Mouse (Mus musculus): ENCODE measurements around the gene Mrpl38. TPM values are rescaled to one million over a fixed set of nuclear protein-coding genes. Genes with fewer than 3 reads are reported as not detected.
"Not testable (repeated sequence)": the region's sequence is repeated elsewhere in the genome, so short reads cannot be mapped to it uniquely, and the experiment has no call there.

The Mrpl38 gene
- total RNA-seq, 1 experiment from 2014 or later, result 17.8 TPM

DNA sequence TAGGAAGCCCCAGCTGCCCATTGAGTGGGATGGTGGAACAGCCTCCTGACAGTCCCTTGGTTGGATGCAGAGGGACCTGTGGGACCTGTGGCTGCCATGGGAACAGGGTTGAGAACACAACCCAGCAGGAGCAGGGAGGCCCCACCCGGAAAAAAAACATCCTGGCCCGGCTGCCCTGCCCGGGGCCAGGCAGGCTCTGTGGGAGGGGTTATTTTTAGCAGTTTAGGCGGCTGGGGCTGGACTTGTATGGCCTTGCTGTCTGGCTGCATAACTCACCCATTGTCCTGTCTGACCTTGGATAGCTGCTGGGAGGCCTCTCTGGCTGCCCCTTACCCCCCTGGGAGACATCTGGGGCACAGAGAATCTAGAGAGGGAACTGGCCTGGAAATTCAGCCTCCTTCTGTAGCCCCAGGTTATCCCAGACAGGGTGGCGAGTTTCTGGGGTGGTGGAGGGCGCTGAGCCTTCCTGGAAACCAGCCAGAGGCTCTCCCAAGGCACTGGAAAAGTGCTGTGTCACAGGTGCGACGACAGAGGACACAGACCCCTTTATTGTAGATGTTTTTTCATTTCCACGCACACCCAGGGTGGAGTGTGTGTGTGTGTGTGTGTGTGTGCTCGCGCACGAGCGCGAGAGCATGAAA lies 34.5 kb downstream of the Mrpl38 start:
- ATAC-seq (replicated peaks in 1 of 2; ENCODE audit: insufficient read depth in 1 of 2, low FRiP score in 2 of 2, low TSS enrichment in 1 of 2, low read depth in 1 of 2, poor library complexity in 2 of 2, severe bottlenecking in 2 of 2), result no peak

DNA sequence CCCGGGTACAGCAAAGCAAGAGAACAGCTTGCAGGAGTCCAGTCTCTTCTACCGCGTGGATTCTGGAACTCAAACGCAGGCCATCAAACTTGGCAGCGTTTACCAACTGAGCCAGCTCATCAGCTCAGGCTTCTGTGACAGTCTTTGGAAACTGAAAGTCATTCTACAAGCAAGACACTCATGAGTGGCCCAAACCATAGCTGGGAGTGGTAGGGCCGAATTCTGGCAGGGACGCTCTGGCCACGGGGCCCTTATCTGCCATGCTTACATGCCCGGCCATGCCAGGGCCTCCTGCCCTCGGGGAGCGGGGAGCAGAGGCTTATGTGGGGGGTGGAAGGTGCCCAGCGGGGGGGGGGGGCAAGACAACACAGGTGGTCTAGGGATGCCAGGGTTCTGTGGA lies 35.1 kb downstream of the Mrpl38 start:
- ATAC-seq (replicated peaks in 1 of 2; ENCODE audit: insufficient read depth in 1 of 2, low FRiP score in 2 of 2, low TSS enrichment in 1 of 2, low read depth in 1 of 2, poor library complexity in 2 of 2, severe bottlenecking in 2 of 2), result no peak

DNA sequence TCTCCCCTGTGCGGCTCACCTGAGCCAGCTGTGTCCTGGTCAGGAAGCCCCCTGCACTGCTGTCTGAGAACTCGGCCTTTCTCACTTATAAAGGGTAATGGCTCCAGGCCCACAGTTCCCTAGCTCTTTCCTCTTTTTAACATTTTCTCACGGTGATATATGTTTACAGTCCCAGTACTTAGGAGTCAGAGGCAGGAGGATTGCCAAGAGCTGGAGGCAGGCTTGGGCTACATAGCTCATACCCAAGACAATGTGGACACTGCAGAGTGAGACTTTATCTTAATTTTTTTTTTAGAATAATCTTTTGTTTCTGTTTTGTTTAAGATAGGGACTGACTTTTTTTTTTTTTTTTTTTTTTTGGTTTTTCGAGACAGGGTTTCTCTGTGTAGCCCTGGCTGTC lies 36.2 kb downstream of the Mrpl38 start:
- no peak for ATAC-seq (replicated peaks in 1 of 2; ENCODE audit: insufficient read depth in 1 of 2, low FRiP score in 2 of 2, low TSS enrichment in 1 of 2, low read depth in 1 of 2, poor library complexity in 2 of 2, severe bottlenecking in 2 of 2)

DNA sequence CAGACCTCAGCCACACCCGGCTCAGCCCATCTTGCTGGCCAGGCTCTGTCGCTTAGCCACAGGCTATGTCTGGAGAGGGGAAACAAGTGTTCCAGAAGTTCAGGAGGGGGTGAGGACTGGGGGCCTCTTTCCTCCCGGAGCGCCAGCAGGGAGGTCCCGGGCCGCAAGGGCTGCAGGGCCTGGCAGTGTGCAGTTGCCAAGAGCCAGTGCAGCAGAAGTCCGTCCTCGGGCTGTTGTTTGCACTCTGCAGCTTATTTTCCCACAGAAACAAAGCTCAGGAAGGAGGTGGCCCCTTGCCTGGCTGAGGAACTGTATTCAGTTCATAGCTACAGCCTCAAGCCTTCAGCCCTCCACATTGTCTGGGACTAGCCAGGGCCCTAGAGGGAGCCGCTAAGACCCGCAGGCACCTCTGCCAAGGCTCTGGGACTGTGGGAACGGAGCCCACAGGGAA lies 36.7 kb downstream of the Mrpl38 start:
- peak in 1 of 2 experiments; percentile 28; a peak in 1 of 4 replicates for ATAC-seq (replicated peaks in 1 of 2; ENCODE audit: insufficient read depth in 1 of 2, low FRiP score in 2 of 2, low TSS enrichment in 1 of 2, low read depth in 1 of 2, poor library complexity in 2 of 2, severe bottlenecking in 2 of 2)

DNA sequence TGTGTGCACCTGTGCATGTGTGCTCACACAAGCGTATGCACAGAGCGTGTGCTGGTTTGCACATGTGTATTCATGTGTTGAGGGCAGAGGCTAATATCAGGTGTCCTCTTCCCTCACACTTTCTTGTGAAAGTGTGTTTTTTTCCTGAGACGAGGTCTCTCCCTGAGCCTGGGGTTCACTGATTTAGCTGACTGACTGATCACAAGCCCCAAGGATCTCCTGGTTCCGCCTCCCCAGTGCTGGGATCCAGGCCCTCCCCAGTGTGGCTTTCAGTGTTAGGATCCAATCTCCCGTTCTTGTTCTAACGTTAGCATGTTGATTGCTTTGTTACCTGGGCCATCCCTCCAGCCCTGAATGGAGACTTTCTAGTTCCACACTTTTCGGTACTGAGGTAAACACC lies 37.8 kb downstream of the Mrpl38 start:
- ATAC-seq (replicated peaks in 1 of 2; ENCODE audit: insufficient read depth in 1 of 2, low FRiP score in 2 of 2, low TSS enrichment in 1 of 2, low read depth in 1 of 2, poor library complexity in 2 of 2, severe bottlenecking in 2 of 2), result no peak

- ATAC-seq (replicated peaks in 1 of 2; ENCODE audit: insufficient read depth in 1 of 2, low FRiP score in 2 of 2, low TSS enrichment in 1 of 2, low read depth in 1 of 2, poor library complexity in 2 of 2, severe bottlenecking in 2 of 2), result no peak
These were observed 38.3 kb downstream of the Mrpl38 start for GRCm38 (mm10) chr11:116100385-116100784.

- ATAC-seq (replicated peaks in 1 of 2; ENCODE audit: insufficient read depth in 1 of 2, low FRiP score in 2 of 2, low TSS enrichment in 1 of 2, low read depth in 1 of 2, poor library complexity in 2 of 2, severe bottlenecking in 2 of 2), result no peak
These were observed 39.2 kb downstream of the Mrpl38 start for GRCm38 (mm10) chr11:116099462-116099861.

GRCm38 (mm10) chr11:116098711-116099460 lies 39.8 kb downstream of the Mrpl38 start:
- ATAC-seq (replicated peaks in 1 of 2; ENCODE audit: insufficient read depth in 1 of 2, low FRiP score in 2 of 2, low TSS enrichment in 1 of 2, low read depth in 1 of 2, poor library complexity in 2 of 2, severe bottlenecking in 2 of 2), result no peak

- no peak for ATAC-seq (replicated peaks in 1 of 2; ENCODE audit: insufficient read depth in 1 of 2, low FRiP score in 2 of 2, low TSS enrichment in 1 of 2, low read depth in 1 of 2, poor library complexity in 2 of 2, severe bottlenecking in 2 of 2)
These were observed 42.2 kb downstream of the Mrpl38 start for GRCm38 (mm10) chr11:116096213-116097108.

GRCm38 (mm10) chr11:116095573-116095972 lies 43.1 kb downstream of the Mrpl38 start:
- no peak for ATAC-seq (replicated peaks in 1 of 2; ENCODE audit: insufficient read depth in 1 of 2, low FRiP score in 2 of 2, low TSS enrichment in 1 of 2, low read depth in 1 of 2, poor library complexity in 2 of 2, severe bottlenecking in 2 of 2)

DNA sequence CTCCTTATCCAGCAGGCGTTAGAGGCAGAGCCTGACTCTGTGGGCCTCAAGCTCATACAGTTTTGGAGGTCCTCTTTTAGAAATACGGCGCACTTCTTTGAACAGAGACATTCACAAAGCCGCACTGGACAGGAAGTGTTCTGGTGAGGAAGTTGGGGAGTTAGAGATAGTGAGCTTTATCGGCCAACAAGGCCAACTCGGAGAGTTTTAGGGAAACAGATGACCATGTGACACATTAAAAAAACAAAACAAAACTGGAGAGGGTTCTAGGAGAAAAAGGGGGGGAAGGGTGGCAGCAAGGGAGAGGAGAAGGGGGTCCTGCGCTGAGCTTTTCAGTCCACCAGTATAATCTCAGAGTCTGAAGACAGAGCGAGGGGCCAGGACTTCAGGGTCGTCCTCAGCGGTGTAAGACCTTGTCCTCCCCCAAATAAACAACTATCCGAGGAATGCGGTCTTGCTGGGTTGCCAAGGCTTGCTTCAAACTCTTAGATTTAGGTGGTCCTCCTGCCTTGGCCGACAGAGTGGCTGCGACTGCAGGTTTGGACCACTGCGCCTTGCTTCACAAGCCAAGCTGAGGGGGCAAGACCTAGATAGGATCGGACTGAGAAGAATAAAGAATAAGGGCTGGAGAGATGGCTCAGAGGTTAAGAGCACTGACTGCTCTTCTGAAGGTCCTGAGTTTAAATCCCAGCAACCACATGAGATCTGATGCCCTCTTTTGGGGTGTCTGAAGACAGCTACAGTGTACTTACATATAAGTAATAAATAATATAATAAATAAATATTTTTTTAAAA lies 44.7 kb downstream of the Mrpl38 start:
- peak; percentile 51 to 57 for ATAC-seq (replicated peaks in 1 of 2; ENCODE audit: insufficient read depth in 1 of 2, low FRiP score in 2 of 2, low TSS enrichment in 1 of 2, low read depth in 1 of 2, poor library complexity in 2 of 2, severe bottlenecking in 2 of 2)

- ATAC-seq (replicated peaks in 1 of 2; ENCODE audit: insufficient read depth in 1 of 2, low FRiP score in 2 of 2, low TSS enrichment in 1 of 2, low read depth in 1 of 2, poor library complexity in 2 of 2, severe bottlenecking in 2 of 2), result not testable (repeated sequence)
These were observed 45.7 kb downstream of the Mrpl38 start for GRCm38 (mm10) chr11:116092959-116093358.

DNA sequence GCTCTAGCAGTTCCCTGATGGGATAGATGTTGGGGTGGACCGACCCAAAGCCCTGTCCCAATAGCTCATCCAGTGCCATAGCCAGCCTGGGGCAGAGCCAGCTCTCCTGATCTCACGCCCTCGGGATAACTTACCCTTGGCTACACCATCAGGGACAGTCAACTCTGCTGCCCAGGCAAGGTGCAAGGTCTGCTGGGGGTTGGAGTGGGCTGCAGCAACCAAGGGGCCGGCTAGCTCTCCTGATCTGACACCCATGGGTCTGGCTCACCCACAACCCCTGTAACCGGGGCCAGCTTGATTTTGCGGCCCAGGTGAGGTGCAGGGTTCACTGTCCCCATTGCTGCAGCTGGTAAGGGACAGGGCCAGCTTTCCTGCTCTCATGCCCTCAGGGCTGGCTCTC lies 47.1 kb downstream of the Mrpl38 start:
- no peak for ATAC-seq (replicated peaks in 1 of 2; ENCODE audit: insufficient read depth in 1 of 2, low FRiP score in 2 of 2, low TSS enrichment in 1 of 2, low read depth in 1 of 2, poor library complexity in 2 of 2, severe bottlenecking in 2 of 2)

- no peak for ATAC-seq (replicated peaks in 1 of 2; ENCODE audit: insufficient read depth in 1 of 2, low FRiP score in 2 of 2, low TSS enrichment in 1 of 2, low read depth in 1 of 2, poor library complexity in 2 of 2, severe bottlenecking in 2 of 2)
These were observed 49.1 kb downstream of the Mrpl38 start for GRCm38 (mm10) chr11:116089545-116089944.

- ATAC-seq (replicated peaks in 1 of 2; ENCODE audit: insufficient read depth in 1 of 2, low FRiP score in 2 of 2, low TSS enrichment in 1 of 2, low read depth in 1 of 2, poor library complexity in 2 of 2, severe bottlenecking in 2 of 2), result peak in 1 of 2 experiments; percentile 23; a peak in 1 of 4 replicates
These were observed 49.8 kb downstream of the Mrpl38 start for GRCm38 (mm10) chr11:116088741-116089394.

GRCm38 (mm10) chr11:116088188-116088587 lies 50.5 kb downstream of the Mrpl38 start:
- ATAC-seq (replicated peaks in 1 of 2; ENCODE audit: insufficient read depth in 1 of 2, low FRiP score in 2 of 2, low TSS enrichment in 1 of 2, low read depth in 1 of 2, poor library complexity in 2 of 2, severe bottlenecking in 2 of 2), result no peak

Measured in hematopoietic stem cell, adult 5-6 weeks (primary cell).